Mouse (Mus musculus) G1E (cell line): ENCODE data around the gene Cd6. TPM values are rescaled to one million over a fixed set of nuclear protein-coding genes. Genes with fewer than 3 reads are reported as not detected.

Experiments
- ATAC-seq: 2 replicates; pipeline ENCODE4 v1.8.0; 2016; ENCODE audit warnings: mild to moderate bottlenecking; ENCODE audit not compliant: insufficient number of reproducible peaks, poor library complexity, low FRiP score, severe bottlenecking; ENCODE audit errors: extremely low read depth
- DNase-seq: peaks from one replicate; pipeline ENCODE4 v3.0.0; 2012; ENCODE audit warnings: low spot score
- H3K27me3 ChIP-seq: 2 replicates; pipeline ENCODE4 v1.6.1; 2012; ENCODE audit warnings: mild to moderate bottlenecking, low read length, inconsistent platforms; ENCODE audit not compliant: insufficient read depth
- H3K36me3 ChIP-seq: replicated peaks from 2 replicates; pipeline ENCODE3; 2012; ENCODE audit warnings: mild to moderate bottlenecking, inconsistent platforms
- H3K4me1 ChIP-seq: 2 replicates; pipeline ENCODE4 v1.6.1; 2012; ENCODE audit warnings: low read depth, low read length, inconsistent platforms, mixed read lengths; ENCODE audit not compliant: insufficient read depth
- H3K4me3 ChIP-seq: 2 replicates; pipeline ENCODE4 v1.5.1; 2012; ENCODE audit warnings: low read depth, mild to moderate bottlenecking, inconsistent platforms, low read length, moderate library complexity, mixed read lengths
- H3K9me3 ChIP-seq: replicated peaks from 2 replicates; pipeline ENCODE4 v1.6.1; 2012; ENCODE audit warnings: inconsistent platforms
- CTCF ChIP-seq: IDR thresholded peaks from 2 replicates; pipeline ENCODE4 v1.5.1; 2012; ENCODE audit warnings: low read depth, low read length, inconsistent platforms, mixed read lengths
- GATA1 ChIP-seq: IDR thresholded peaks from 2 replicates; pipeline ENCODE4 v1.6.1; 2012; ENCODE audit warnings: borderline replicate concordance, low read length, inconsistent platforms, mixed read lengths
- GATA2 ChIP-seq: IDR thresholded peaks from 2 replicates; pipeline ENCODE4 v1.6.1; 2012; ENCODE audit warnings: low read depth, low read length, inconsistent platforms, borderline replicate concordance
- POLR2AphosphoS5 ChIP-seq: IDR thresholded peaks from 2 replicates; pipeline ENCODE4 v1.6.1; 2012; ENCODE audit warnings: low read depth, low read length, inconsistent platforms; ENCODE audit not compliant: insufficient replicate concordance
- TAL1 ChIP-seq: conservative IDR thresholded peaks from 2 replicates; pipeline ENCODE4 v1.6.1; 2012; ENCODE audit warnings: low read depth, low read length, inconsistent platforms, mixed read lengths
- polyA plus RNA-seq: library from polyadenylated mRNA; stranded (reverse); fragments of >175 nt; gene quantifications from 2 replicates; pipeline ENCODE4 v1.2.3, GENCODE M21; 2012
- total RNA-seq, 2 experiments: library from RNA; stranded (forward) in 1 of 2; stranded (reverse) in 1 of 2; fragments of 200-1000 nt in 1 of 2; fragments of >200 nt in 1 of 2; fragmentation: Nextera tagmentation in 1 of 2; gene quantifications; 2 replicates each; pipeline ENCODE4 v1.2.3; 2014 to 2017

The Cd6 gene
- total and polyA plus RNA-seq, 3 experiments, result 0.11 TPM; not detected in 2

GRCm38 (mm10) chr19:10847311-10848087 is 17.6 kb upstream of the Cd6 start:
- Histone ChIP-seq H3K9me3 (no peaks in the 10 kb centered on the region), H3K27me3 (peaks cover 17% of the 10 kb centered on the region; the same call in 1 of the 2 replicates), H3K4me1 (no peaks in the 10 kb centered on the region; the same call in 1 of the 2 replicates), H3K4me3 (no peak overlapping the region), H3K36me3 (no peaks in the 10 kb centered on the region)
- ATAC-seq, result no peak
- no peak for DNase-seq
- TF ChIP-seq GATA1 (no peak), TAL1 (no peak), CTCF (no peak), POLR2AphosphoS5 (no peak), GATA2 (no peak)

DNA sequence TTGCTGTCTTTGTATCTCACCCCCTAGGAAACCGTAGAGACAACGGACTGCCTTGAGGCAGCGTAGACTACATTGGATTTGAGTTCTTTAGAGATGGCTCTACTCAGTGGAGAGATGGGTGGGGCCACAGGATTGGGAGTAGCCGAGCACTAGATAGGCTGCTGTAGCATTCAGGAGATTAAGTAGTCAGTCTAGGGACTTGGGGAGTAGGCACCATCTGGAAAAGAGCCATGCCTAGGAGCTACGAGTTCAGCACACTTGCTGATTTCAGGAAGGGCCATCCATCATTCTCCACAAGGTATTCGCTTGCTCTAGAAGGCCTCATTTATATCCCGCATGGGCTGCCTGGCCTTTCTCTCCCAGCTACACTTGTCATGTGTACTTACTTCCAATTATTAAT is 16.3 kb upstream of the Cd6 start:
- no peaks in the 10 kb centered on the region for H3K36me3 ChIP-seq

GRCm38 (mm10) chr19:10845454-10845853 is 15.6 kb upstream of the Cd6 start:
- H3K27me3 ChIP-seq, result peaks cover 17% of the 10 kb centered on the region; the same call in 1 of the 2 replicates
- no peak overlapping the region for H3K4me3 ChIP-seq
- no peak for TF ChIP-seq POLR2AphosphoS5
- TF ChIP-seq CTCF, result no peak
- no peak for TF ChIP-seq GATA2
- TF ChIP-seq TAL1, result no peak
- no peak for TF ChIP-seq GATA1
- H3K4me1 ChIP-seq, result no peaks in the 10 kb centered on the region; the same call in 1 of the 2 replicates
- H3K36me3 ChIP-seq, result no peaks in the 10 kb centered on the region
- H3K9me3 ChIP-seq, result no peaks in the 10 kb centered on the region
- DNase-seq (no peak), ATAC-seq (no peak)

More for the DNA sequence above, 16.3 kb upstream of the Cd6 start:
- Histone ChIP-seq H3K9me3 (no peaks in the 10 kb centered on the region), H3K4me3 (no peak overlapping the region), H3K4me1 (no peaks in the 10 kb centered on the region; the same call in 1 of the 2 replicates), H3K27me3 (peaks cover 17% of the 10 kb centered on the region; the same call in 1 of the 2 replicates)
- DNase-seq (no peak), ATAC-seq (no peak)
- TF ChIP-seq CTCF (no peak), GATA2 (no peak), GATA1 (no peak), TAL1 (no peak), POLR2AphosphoS5 (no peak)

DNA sequence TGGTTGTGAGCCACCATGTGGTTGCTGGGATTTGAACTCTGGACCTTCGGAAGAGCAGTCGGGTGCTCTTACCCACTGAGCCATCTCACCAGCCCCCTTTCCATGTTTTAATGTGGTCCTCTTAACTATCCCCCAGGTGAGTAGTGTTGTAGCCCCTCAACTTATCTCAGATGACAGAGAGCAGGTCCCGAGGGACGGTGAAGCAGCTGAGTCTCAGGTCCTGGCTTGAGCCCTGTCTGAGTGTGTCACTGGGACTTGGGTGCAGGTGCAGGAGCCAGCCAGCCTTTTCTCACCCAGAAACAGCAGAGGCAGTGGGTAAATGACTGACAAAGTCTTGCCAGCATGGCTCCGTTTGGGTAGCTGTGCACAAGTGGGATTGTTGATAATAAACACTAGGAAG is 14.3 kb upstream of the Cd6 start:
- TF ChIP-seq GATA2, result no peak
- ATAC-seq, result no peak
- Histone ChIP-seq H3K36me3 (no peaks in the 10 kb centered on the region), H3K4me3 (no peak overlapping the region), H3K4me1 (no peaks in the 10 kb centered on the region; the same call in 1 of the 2 replicates), H3K9me3 (no peaks in the 10 kb centered on the region), H3K27me3 (peaks cover 15% of the 10 kb centered on the region; the same call in 1 of the 2 replicates)
- no peak for DNase-seq

DNA sequence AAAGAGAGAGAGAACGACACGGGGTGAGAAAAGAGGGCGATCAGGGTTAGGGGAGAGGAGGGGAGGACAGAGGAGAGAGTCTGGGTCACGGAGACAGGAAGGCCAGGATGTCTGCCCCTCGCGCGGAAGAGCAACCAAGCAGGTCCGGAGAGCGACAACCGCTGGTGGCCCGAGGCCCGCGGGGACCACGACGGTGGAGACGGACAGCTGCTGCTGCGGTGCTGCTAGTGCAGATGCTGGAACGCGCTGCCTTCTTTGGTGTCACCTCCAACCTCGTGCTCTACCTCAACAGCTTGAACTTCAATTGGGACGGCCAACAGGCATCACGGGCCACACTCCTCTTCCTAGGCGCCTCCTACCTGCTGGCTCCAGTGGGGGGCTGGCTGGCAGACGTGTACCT is 13.1 kb upstream of the Cd6 start:
- Histone ChIP-seq H3K9me3 (no peaks in the 10 kb centered on the region), H3K4me3 (no peak overlapping the region), H3K27me3 (peaks cover 11% of the 10 kb centered on the region), H3K36me3 (no peaks in the 10 kb centered on the region), H3K4me1 (no peaks in the 10 kb centered on the region; the same call in 1 of the 2 replicates)
- DNase-seq (no peak), ATAC-seq (no peak)
- TF ChIP-seq GATA1 (no peak), GATA2 (no peak), TAL1 (no peak), POLR2AphosphoS5 (no peak), CTCF (no peak)

GRCm38 (mm10) chr19:10841721-10842626 is 12.1 kb upstream of the Cd6 start:
- no peak for TF ChIP-seq GATA1
- no peak for TF ChIP-seq TAL1
- no peak for TF ChIP-seq POLR2AphosphoS5
- no peak for TF ChIP-seq GATA2
- no peak for TF ChIP-seq CTCF
- Histone ChIP-seq H3K4me3 (no peak overlapping the region), H3K4me1 (no peaks in the 10 kb centered on the region; the same call in 1 of the 2 replicates), H3K9me3 (no peaks in the 10 kb centered on the region), H3K27me3 (peaks cover 11% of the 10 kb centered on the region), H3K36me3 (no peaks in the 10 kb centered on the region)
- DNase-seq (no peak), ATAC-seq (no peak)
